Mouse (Mus musculus) spleen, postnatal 14 days (tissue): ENCODE measurements at regions not wholly inside any gene's neighbourhood (a gene's known extent, or its start where the extent isn't known, plus 50 kb on each side); places are given as distances from the start of the nearest gene placed in this dataset.

ENCODE experiments used
- DNase-seq, 2 experiments: peaks; one replicate each; pipeline ENCODE4 v3.0.0; 2021 to 2022; ENCODE audit warnings: low spot score in 2 of 2

- DNase-seq, result no peak
These were observed 53.9 kb upstream of the Slc44a1 start for GRCm38 (mm10) chr4:53386309-53386708.

- peak; percentile 16 to 76 for DNase-seq
These were observed 55.5 kb upstream of the Slc44a1 start for GRCm38 (mm10) chr4:53384761-53385160.

GRCm38 (mm10) chr4:53384104-53384503, 56.1 kb upstream of the Slc44a1 start:
- DNase-seq, result no peak

- DNase-seq, result no peak
These were observed 58.2 kb upstream of the Slc44a1 start for GRCm38 (mm10) chr4:53382012-53382411.

DNA sequence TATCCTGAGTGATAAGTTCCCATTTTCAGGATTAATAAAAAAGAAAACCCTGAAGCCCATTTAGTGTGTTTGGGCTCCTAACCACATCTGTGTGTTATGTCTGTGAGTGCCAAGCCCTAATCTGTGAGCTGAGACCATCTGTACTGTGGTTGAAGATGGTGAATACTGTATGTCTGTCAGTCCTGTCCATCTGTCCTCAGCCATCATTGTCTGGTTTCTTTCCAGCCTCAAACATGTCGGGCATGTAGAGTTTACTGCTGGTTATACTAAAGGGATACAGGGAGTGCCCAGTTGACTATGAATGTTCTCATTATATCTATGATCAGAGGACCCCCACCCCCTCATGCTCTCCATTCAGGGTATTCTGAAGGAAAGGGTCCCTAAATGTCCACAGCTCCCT, 60.4 kb upstream of the Slc44a1 start:
- no peak for DNase-seq

DNA sequence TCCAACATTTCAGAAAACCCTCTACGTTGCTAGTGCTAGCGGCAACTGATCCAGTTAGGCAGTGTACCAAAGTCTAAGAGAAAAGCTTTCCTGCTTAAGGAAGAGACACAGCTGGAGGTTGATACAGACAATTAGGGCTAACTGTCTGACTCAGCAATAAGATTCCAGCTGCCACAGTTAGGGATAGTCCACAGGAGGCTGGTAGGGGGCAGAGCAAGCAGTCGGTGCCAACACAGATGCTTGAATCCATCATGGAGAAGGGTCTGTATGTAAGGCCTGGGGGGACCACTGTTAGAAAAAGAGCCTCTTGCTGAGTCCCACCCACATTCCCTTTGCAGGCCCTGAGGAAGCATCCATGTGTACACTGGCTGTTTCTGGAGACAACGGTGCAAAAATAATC, 63.2 kb upstream of the Slc44a1 start:
- DNase-seq, result no peak

DNA sequence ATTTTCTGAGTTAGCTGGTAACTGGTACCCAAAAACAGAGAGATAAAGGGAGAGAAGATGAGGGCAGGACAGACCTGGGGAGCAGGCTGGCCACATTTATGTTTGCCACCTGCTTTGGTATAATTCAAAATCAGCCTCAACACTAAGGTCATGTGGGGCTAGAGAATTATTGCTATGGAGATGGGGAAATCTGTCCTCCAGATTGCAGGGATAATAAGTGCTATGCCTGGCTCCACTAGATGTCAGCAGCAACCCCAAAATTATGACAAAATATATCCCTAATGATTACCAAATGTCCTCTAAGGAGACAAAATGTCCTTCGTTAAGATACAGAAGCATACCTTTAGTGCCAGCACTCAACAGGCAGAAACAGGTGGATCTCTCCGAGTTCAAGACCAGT, 83.8 kb upstream of the Slc44a1 start:
- no peak for DNase-seq

DNA sequence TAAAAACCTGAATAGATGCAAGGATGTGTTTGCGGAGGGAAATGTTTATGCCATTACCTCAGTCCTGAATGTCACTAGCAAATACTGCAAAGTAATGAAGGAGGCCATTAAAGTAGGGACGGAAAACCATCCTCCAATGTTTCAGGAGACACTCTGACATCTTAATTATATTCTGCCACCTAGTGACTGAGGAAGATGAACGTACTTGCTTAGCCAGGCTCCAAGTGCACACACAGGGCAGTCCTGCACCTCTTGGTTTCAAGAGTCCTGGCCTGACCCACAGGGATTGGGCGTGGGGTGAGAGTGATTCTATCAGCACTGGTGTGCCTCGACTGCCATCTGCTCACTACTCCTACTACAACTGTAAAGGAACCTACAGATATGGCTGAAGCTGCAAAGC, 85.3 kb upstream of the Slc44a1 start:
- DNase-seq, result no peak

- no peak for DNase-seq
These were observed 86.7 kb upstream of the Slc44a1 start for GRCm38 (mm10) chr4:53353399-53354090.

- no peak for DNase-seq
These were observed 89.1 kb upstream of the Slc44a1 start for GRCm38 (mm10) chr4:53351104-53351607.

- DNase-seq, result no peak
These were observed 94.9 kb upstream of the Slc44a1 start for GRCm38 (mm10) chr4:53345346-53345745.

GRCm38 (mm10) chr4:53344546-53344945, 95.7 kb upstream of the Slc44a1 start:
- no peak for DNase-seq

GRCm38 (mm10) chr4:53341181-53341580, 99.0 kb upstream of the Slc44a1 start:
- no peak for DNase-seq

DNA sequence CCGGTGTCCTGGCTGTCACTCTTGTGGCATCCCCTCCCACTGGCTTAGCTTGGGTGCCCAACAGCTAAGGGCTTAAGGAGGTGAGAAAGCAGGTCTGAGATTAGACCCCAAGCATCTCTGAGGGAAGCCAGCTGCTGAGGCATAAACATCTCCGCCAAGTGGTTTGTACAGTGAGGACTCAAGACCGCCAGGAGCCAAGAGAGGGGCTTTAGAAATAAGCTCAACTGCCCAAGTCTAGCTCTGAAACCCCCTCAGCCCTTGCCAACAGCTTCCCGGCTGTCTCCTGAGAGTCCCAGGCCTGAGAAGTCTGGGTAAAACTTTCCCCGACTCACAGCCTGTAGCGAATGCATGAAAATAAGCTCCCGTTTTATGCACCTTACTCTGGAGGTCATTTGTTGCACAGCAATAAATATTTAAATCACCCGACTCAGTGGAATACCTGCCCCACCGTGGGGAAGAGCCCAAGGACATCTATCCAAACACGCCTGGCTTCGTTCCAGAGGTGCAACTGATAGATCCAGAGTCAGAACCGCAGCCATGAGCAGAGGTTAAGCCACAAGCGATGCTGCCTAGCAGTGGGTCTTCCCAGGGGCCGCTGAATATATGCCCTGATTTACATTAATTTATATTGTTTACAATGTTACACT, 100.1 kb upstream of the Slc44a1 start:
- DNase-seq, result no peak

DNA sequence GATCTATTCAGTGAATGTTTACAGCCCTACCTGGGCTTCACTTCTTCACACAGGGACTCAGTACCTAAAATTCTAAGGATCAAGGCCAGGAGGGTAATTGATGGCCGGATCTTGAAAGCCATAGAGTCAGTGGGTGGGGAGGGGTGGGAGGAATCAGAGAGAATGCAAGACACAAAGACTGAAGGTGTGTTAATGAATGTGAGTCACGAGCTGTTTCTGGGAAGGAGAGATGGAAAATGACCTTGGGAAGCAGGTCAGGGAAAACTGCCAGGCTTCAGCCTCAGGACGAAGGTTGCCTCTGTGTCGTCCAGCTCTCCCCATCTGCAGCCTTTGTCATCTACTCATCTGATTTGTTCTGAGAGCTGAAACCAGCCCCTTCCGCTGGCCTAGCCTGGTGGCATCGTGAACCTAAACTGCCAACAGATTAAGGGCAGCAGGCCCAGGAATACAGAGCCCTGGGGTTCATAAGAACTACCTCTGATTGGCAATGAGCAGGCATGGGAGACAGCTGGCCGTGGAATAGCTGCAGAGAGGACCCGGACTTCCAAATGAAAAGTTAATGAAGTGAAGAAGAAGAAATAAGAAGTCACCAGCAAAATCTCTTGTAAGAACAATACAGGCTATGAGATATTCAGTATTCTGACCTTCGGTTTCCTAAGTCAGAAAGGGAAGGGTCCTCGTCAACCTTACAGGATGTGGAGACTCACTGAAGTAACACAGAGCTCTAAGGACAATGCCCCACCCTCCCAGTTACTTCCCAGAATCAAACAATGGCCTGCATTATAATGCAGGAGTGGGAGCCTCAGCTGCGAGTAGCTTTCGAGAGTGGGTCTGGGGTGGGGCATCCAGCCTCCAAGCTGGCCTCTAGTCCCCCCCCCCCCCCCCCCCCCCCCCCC, 100.8 kb upstream of the Slc44a1 start:
- no peak for DNase-seq

DNA sequence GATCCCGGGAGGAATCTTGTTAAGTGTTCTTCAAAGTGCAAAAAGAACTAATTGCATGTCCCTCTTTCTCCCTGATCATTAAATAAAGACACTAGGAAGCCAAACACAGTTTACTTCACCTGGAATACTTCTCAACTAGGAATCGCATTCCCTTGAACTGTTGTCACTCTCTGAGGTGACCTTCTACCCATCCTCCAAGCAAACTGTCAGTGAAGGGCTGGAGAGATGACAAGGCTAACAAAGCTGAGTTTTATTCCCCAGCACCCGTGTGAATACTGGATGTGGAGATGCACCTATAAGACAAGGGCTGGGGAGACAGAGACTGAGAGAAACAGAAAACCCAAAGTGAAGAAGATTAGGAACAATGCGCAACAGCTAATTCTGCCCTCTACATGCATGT, 101.7 kb upstream of the Slc44a1 start:
- no peak for DNase-seq

DNA sequence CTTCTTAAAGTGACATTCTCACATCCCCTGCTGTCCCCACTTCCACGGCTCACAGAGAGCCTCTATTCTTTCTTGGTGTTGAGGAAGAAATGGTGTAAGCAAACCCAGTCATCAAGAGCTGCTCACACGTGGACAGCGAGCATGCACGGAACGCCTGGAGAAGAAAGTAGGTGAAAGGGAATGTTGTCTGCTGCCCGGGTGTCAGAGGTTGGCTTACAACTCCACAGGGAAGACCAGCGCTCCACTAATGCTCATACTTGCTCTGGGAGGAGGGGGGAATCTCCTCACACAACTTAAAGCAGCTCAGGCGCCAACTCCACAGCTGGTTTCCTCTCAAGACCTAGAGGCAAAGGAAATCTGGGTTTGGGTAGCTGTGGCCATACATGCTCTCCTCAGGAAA, 102.4 kb upstream of the Slc44a1 start:
- DNase-seq, result no peak

GRCm38 (mm10) chr4:53327382-53328165, 112.6 kb upstream of the Slc44a1 start:
- no peak for DNase-seq

DNA sequence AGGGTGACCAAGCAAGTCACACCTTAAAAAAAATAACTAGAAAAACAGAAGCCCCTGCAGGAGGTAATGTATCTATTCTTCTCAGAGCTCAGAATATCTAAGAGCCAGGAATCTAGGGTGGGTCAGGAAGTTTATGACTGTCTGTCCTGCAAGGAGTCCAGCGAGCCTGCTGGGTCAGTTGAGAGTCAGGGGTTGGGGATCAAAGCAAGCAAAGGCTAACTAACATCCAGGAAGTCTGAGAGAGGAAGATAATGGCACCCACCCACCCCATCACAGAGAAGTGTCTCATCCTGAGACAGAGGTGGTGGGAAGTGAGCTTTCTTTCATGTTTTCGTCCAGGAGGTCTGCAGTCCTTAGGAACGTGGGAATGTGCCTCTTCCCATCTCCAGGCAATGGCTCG, 116.4 kb upstream of the Slc44a1 start:
- DNase-seq, result no peak

DNA sequence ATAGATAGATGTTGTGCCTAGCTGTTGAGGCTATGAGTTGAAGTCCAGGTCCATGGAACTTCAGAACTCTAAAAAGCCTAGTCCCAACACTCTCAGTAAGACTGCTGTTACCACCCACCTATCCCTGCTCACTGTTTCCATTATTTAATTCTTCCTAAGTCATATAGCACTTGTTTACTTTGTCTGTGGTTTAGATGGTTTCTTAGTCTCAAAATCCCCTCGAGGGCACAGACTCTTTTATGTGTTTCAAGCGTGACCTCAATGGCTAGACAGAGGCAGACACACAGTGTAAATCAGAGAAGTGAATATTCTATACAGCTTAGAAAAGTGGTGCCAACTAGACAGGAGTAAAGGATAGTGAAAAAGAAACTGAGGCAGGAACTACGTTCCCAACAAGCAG, 117.0 kb upstream of the Slc44a1 start:
- no peak for DNase-seq

DNA sequence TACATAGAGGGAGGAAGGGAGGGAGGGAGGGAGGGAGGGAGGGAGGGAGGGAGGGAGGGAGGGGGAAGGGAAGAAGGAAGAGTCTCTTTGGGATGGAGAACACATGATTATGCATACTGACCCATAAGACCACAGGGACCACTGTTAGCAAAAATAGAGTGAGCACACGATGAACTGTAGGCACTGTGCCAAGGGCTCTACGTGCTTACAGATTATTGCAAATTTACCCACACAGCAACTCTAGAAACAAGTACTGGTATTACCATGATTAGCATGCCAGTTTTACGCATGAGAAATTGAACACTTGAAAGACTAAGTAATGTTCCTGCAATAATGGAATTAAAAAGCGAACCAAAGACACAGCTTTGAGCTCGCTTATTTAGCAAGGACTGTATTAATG, 117.7 kb upstream of the Slc44a1 start:
- no peak for DNase-seq
